Mouse (Mus musculus): ENCODE measurements around the gene Fbxw2.
"Not testable (repeated sequence)": the region's sequence is repeated elsewhere in the genome, so short reads cannot be mapped to it uniquely, and the experiment has no call there.

Fbxw2 gene

DNA sequence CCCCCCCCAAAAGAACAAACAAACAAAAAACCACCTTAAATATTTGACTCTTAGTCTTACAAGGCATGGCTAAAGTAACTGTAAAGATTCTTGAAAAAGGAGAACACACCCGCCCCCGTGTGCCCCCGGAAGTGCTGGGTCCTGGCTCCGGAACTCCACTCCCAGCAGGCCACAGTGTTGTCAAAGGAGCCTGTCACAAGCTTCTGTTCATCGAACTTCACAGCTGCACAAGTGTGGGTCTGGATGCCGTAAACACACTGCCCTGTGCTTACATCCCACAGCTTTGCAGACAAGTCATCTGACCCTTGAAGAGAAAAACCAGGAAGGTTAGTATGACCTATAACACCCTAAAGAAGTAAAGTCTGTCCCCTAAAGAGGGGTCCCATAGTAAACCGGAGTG lies 13.4 kb downstream of the Fbxw2 start:
- DNase-seq (ENCODE audit: low spot score in 2 of 2), result no peak

GRCm38 (mm10) chr2:34810775-34811174 lies 15.3 kb downstream of the Fbxw2 start:
- no peak for DNase-seq (ENCODE audit: low spot score in 2 of 2)

- DNase-seq (ENCODE audit: low spot score in 2 of 2), result no peak
Observed at GRCm38 (mm10) chr2:34809568-34809967, 16.5 kb downstream of the Fbxw2 start.

GRCm38 (mm10) chr2:34808057-34808456 lies 18.1 kb downstream of the Fbxw2 start:
- no peak for DNase-seq (ENCODE audit: low spot score in 2 of 2)

- DNase-seq (ENCODE audit: low spot score in 2 of 2), result no peak
Observed at GRCm38 (mm10) chr2:34805364-34805950, 20.7 kb downstream of the Fbxw2 start.

DNA sequence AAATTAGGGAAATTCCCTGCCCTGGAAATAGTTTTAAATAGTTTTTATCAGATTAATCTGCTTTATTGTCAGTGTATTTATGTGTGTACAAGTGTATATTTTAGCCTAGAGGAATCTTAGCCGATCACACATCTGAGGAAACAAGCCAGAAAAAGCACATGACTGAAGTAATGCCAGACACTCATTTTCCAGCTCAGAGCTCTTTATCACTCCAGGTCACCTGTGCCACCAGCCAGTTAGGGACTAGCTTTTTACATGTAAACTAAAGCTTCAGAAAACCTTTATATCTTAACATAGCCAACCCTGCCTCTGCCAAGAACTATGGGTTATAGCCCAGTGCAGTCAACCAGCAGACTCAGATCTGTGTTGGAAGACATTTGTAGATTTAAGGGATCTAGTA lies 21.3 kb downstream of the Fbxw2 start:
- DNase-seq (ENCODE audit: low spot score in 2 of 2), result no peak

GRCm38 (mm10) chr2:34804172-34804571 lies 21.9 kb downstream of the Fbxw2 start:
- DNase-seq (ENCODE audit: low spot score in 2 of 2), result no peak

DNA sequence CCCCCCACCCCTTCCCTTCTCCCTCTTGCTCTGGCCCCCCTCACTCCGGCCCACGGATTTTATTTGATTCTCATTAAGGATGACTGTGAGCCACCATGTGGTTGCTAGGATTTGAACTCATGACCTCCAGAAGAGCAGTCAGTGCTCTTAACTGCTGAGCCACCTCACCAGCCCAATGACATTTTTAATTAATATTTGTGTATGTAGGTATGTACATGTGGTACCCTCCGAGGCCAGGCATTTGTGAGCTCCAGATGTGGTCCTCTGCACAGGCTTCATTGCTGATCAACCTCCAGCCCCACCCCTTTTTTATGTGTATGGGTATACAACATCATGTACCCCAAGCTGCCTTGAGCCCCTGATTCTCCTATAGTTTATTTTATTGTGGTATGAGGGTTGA lies 22.4 kb downstream of the Fbxw2 start:
- DNase-seq (ENCODE audit: low spot score in 2 of 2), result no peak

- not testable (repeated sequence) for DNase-seq (ENCODE audit: low spot score in 2 of 2)
Observed at GRCm38 (mm10) chr2:34802565-34803245, 23.4 kb downstream of the Fbxw2 start.

DNA sequence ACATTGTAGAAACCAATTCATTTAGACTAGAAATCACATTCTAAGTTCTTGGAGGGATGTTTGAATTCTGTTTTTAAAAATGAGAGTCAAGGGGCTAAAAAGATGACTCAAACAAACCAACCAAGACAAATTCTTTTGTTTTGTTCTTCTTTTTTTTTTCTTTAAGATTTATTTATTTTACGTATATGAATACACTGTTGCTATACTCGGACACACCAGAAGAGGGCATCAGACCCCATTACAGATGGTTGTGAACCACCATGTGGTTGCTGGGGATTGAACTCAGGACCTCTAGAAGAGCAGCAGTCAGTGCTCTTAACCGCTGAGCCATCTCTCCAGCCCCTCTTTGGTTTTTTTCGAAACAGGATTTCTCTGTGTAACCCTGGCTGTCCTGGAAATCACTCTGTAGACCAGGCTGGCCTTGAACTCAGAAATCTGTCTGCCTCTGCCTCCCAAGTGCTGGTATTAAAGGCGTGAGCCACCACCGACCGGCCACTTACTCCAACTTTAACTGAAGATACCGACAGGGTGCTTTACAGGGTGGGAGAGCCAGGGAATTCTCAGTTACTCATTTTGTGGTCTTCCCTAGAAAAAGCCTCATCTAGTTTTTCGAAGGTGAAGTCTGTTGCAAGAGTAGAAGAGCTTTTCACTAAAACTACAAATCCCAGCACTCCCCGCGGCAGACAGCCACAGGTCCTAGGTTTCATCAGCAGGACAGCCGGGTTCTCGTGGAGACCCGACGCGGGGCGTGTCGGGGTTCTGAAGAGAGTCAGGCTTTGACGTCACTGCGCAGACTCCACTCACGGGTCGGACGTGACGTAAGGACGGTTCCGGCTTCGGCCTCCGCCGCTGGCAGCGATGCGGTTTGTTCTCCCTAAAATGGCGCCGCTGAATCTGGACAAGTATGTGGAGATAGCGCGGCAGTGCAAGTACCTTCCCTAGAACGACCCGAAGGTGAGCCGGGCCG lies 24.3 kb downstream of the Fbxw2 start:
- peak; percentile 89 to 96 for DNase-seq (ENCODE audit: low spot score in 2 of 2)

GRCm38 (mm10) chr2:34800371-34800770 lies 25.7 kb downstream of the Fbxw2 start:
- DNase-seq (ENCODE audit: low spot score in 2 of 2), result no peak

GRCm38 (mm10) chr2:34799357-34800256 lies 26.5 kb downstream of the Fbxw2 start, which contains the start of gene Rabepk:
Gene Rabepk (minus strand): TSS chr2:34799912.
- peak; percentile 25 to 55 for DNase-seq (ENCODE audit: low spot score in 2 of 2)

GRCm38 (mm10) chr2:34795426-34795825 lies 30.7 kb downstream of the Fbxw2 start:
- DNase-seq (ENCODE audit: low spot score in 2 of 2), result no peak

- no peak for DNase-seq (ENCODE audit: low spot score in 2 of 2)
Observed at GRCm38 (mm10) chr2:34794511-34794910, 31.6 kb downstream of the Fbxw2 start.

GRCm38 (mm10) chr2:34792543-34792942 lies 33.6 kb downstream of the Fbxw2 start:
- not testable (repeated sequence) for DNase-seq (ENCODE audit: low spot score in 2 of 2)

DNA sequence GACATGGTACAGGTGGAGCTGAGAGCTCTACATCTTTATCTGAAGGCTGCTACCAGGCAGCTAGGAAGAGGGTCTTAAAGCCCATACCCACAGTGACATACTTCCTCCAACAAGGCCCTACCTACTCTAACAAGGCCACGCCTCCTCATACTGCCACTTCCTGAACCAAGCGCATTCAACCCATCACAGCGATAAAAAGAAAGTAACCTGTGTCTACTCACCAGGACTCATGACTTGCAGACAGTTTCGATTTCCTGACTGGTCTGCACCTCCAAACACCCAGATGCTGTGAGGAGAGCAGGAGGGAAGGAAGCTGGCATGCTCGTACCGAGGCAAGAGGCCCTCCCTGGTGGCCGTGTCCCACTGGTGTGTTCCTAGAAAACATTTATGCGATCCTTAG lies 35.8 kb downstream of the Fbxw2 start:
- no peak for DNase-seq (ENCODE audit: low spot score in 2 of 2)

- no peak for DNase-seq (ENCODE audit: low spot score in 2 of 2)
Observed at GRCm38 (mm10) chr2:34784085-34784484, 42.0 kb downstream of the Fbxw2 start.

DNA sequence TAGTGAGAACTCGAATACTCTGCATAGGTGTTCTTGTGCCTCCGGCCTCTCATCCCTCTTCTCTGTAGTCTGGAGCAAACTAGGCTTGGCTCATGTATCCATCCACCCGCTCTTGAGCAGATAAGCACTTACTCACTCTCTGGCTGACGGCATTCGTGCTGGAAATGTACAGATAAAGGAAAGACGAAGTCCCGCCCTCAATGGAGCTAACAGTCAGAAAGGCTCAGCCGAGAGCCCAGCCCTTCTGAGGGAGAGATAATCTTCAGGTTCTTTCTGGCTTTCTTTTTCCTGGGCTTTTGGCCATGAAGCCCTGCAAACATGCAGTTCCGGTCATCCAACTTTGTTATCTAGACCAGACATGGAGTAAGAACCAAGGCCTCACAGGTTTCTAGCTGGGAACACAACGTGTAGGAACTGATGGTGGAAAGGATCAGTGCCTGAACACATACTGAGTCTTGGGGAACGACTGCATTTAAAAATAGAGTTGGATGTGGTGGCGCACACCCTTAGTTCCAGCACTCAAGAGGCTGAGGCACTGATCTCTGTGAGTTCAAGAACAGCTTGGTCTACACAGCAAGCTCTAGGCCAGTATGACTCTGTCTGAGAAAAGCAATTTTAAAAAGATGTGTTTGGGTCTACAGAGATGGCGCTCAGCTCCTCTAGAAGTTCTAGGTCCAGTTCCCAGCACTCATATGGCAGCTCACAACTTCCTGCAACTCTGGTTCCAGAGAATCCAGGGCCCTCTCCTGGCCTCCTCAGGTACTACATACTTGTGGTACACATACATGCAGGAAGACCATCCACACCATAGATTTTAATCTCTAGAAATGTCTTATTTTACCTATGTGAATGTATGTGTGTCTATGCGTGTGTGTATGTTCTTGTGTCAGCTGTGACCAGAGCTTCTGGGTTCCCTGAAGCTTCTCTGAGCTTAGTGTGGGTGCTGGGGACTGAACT lies 42.8 kb downstream of the Fbxw2 start:
- no peak for DNase-seq (ENCODE audit: low spot score in 2 of 2)

DNA sequence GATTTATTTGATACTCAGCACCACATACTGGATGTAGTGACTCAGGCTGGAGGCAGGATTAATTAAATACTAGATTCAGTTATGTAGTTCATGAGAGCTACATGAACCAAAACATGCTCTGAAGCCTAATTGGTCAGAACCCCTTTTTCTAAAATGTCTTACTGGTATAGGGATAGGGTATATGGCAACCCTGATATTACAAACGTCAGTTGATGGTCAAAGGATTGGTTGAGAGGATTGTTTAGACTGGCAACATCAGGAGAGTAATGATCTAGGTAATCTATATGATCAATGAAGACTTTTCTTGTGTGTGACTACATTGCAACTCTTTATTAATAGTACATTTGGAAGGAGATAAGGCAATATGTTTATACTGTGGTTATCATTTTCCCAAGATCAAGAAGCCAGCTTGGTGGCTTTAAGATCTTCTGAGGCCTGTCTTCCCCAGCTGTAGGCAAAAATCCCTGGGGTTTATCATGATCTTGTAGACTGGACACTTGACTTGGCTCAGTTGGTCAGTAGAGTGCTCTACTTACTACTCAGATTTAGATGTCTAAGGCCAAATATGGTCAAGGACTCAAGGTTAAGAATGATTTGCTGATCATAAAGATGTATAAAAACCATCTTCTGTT lies 48.8 kb downstream of the Fbxw2 start:
- no peak for DNase-seq (ENCODE audit: low spot score in 2 of 2)

- no peak for DNase-seq (ENCODE audit: low spot score in 2 of 2)
Observed at GRCm38 (mm10) chr2:34774493-34774892, 51.6 kb downstream of the Fbxw2 start.
